Mouse (Mus musculus): Measurements from ENCODE around the gene Nwd1. TPM values are rescaled to one million over a fixed set of nuclear protein-coding genes. Genes with fewer than 3 reads are reported as not detected.
A peak's percentile ranks its signal among the peaks of the same experiment; 100 is the strongest.

The Nwd1 gene
- total and polyA plus RNA-seq, 2 experiments = not detected

DNA sequence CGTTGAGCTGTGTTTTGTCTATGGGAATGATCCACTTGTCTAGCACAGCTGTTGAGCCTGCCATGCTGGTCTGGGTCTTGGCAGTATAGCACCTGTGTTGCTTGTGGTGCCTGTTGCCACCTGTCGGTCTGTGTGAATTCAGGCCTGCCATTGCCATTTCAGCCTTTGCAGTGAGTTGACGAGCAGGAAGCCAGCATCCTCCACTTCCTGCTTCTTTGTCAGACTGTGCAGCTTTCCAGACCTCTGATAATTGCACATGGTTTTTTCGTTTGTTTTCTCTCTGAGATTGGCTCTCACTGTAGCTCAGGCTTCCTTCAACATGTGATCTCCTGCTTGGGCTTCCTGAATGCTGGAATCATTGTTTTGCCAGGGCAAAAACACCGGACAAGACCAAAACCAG, 88.5 kb downstream of the Nwd1 start:
- Histone ChIP-seq H3K4me3 (ENCODE audit: insufficient read depth, low read depth, low read length) (no peak overlapping the region), H3K79me2 (ENCODE audit: control insufficient read depth, insufficient read depth, low read length) (no peaks in the 10 kb centered on the region), H3K36me3 (ENCODE audit: control insufficient read depth, insufficient read depth, low read length) (peaks cover 47% of the 10 kb centered on the region), H3K9ac (ENCODE audit: low read depth, low read length) (no peak overlapping the region), H3K27me3 (ENCODE audit: control insufficient read depth, insufficient read depth, low read length) (no peaks in the 10 kb centered on the region), H3K27ac (replicated peaks; ENCODE audit: insufficient read depth, low read depth, low read length) (no peak overlapping the region), H3K4me1 (ENCODE audit: control insufficient read depth, insufficient read depth, low read length) (no peaks in the 10 kb centered on the region)
- 67% methylated on average over 5 of the region's 5 CpGs for WGBS
- TF ChIP-seq POLR2A (IDR thresholded peaks at IDR 0.05; ENCODE audit: extremely low read depth, insufficient read depth, low read length) (no peak), CTCF (IDR thresholded peaks at IDR 0.05; ENCODE audit: low read depth, low read length) (0 out of 2 replicates have a peak, but pooled peaks have one; percentile 12)
- no peak for DNase-seq (ENCODE audit: extremely low read depth, low read depth, low spot score)

DNA sequence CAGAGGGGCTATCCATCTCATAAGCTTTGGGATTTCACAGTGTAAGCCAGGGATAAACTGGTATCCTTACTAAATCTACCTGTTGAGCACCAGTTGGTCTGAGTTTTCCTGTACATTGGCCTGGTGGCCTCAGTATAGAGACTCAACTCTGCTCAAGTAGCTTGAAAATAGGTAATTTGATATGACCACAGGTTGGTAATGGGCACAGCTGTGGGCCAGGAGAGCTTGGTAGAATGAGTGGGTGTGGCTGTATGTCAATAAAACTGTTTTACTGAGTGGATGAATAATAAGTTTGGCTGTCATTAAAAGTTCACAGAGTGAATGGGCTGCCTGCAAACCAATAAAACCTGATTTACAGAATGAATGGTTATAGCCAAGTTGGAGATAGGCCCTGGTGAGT, 90.4 kb downstream of the Nwd1 start:
- H3K79me2 ChIP-seq (ENCODE audit: control insufficient read depth, insufficient read depth, low read length) = no peaks in the 10 kb centered on the region
- DNase-seq (ENCODE audit: extremely low read depth, low read depth, low spot score) = no peak
- no peak overlapping the region for H3K9ac ChIP-seq (ENCODE audit: low read depth, low read length)
- peaks cover 30% of the 10 kb centered on the region for H3K36me3 ChIP-seq (ENCODE audit: control insufficient read depth, insufficient read depth, low read length)
- no peak overlapping the region for H3K4me3 ChIP-seq (ENCODE audit: insufficient read depth, low read depth, low read length)
- H3K27me3 ChIP-seq (ENCODE audit: control insufficient read depth, insufficient read depth, low read length) = no peaks in the 10 kb centered on the region
- no peaks in the 10 kb centered on the region for H3K4me1 ChIP-seq (ENCODE audit: control insufficient read depth, insufficient read depth, low read length)
- no peak overlapping the region for H3K27ac ChIP-seq (replicated peaks; ENCODE audit: insufficient read depth, low read depth, low read length)
- TF ChIP-seq CTCF (IDR thresholded peaks at IDR 0.05; ENCODE audit: low read depth, low read length) (no peak), POLR2A (IDR thresholded peaks at IDR 0.05; ENCODE audit: extremely low read depth, insufficient read depth, low read length) (no peak)

DNA sequence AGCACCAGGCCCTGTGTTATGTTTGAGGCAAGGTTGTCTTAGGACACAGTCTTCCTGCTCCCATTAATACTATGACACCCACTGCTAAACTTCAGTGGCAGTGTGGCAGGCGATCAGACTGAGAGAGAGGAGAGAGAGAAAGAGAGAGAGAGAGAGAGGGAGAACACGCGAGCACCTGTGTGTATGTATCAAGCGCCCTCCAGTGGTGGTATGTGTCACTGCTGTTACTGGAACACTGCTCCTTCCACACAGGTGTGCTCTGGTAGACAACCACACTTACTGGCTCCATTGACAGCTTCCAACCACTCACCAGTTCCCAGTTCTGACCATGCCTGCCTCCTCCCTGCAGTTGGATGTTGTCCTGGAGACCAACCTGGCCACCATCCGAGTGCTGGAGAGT, 99.5 kb downstream of the Nwd1 start:
- 55% methylated on average over 5 of the region's 5 CpGs for WGBS
- Histone ChIP-seq H3K27me3 (ENCODE audit: control insufficient read depth, insufficient read depth, low read length) (no peaks in the 10 kb centered on the region), H3K4me1 (ENCODE audit: control insufficient read depth, insufficient read depth, low read length) (no peaks in the 10 kb centered on the region), H3K27ac (replicated peaks; ENCODE audit: insufficient read depth, low read depth, low read length) (no peak overlapping the region), H3K4me3 (ENCODE audit: insufficient read depth, low read depth, low read length) (no peak overlapping the region), H3K9ac (ENCODE audit: low read depth, low read length) (no peak overlapping the region), H3K36me3 (ENCODE audit: control insufficient read depth, insufficient read depth, low read length) (peaks cover 41% of the 10 kb centered on the region), H3K79me2 (ENCODE audit: control insufficient read depth, insufficient read depth, low read length) (no peaks in the 10 kb centered on the region)
- peak; percentile 33 for DNase-seq (ENCODE audit: extremely low read depth, low read depth, low spot score)
- TF ChIP-seq CTCF (IDR thresholded peaks at IDR 0.05; ENCODE audit: low read depth, low read length) = peak; percentile 72
- no peak for TF ChIP-seq POLR2A (IDR thresholded peaks at IDR 0.05; ENCODE audit: extremely low read depth, insufficient read depth, low read length)

DNA sequence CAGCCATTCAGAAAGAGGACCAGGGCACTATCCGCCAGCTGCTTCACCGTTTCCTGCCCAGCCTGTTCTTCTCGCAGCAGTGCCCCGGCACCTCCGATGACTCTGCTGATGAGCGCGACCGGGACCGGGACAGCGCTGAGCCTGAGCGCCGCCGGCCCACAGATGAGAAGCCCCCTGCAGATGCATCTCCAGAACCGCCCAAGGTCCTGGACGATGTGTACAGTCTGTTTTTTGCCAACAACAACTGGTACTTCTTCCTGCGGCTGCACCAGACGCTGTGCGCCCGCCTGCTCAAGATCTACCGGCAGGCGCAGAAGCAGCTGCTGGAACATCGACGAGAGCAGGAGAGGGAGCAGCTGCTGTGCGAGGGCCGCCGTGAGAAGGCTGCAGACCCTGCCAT, 103.3 kb downstream of the Nwd1 start:
- no peak overlapping the region for H3K9ac ChIP-seq (ENCODE audit: low read depth, low read length)
- DNase-seq (ENCODE audit: extremely low read depth, low read depth, low spot score) = no peak
- H3K4me1 ChIP-seq (ENCODE audit: control insufficient read depth, insufficient read depth, low read length) = no peaks in the 10 kb centered on the region
- no peaks in the 10 kb centered on the region for H3K27me3 ChIP-seq (ENCODE audit: control insufficient read depth, insufficient read depth, low read length)
- H3K36me3 ChIP-seq (ENCODE audit: control insufficient read depth, insufficient read depth, low read length) = peaks cover 44% of the 10 kb centered on the region
- H3K79me2 ChIP-seq (ENCODE audit: control insufficient read depth, insufficient read depth, low read length) = no peaks in the 10 kb centered on the region
- H3K27ac ChIP-seq (replicated peaks; ENCODE audit: insufficient read depth, low read depth, low read length) = no peak overlapping the region
- TF ChIP-seq POLR2A (IDR thresholded peaks at IDR 0.05; ENCODE audit: extremely low read depth, insufficient read depth, low read length) = no peak
- TF ChIP-seq CTCF (IDR thresholded peaks at IDR 0.05; ENCODE audit: low read depth, low read length) = no peak
- WGBS = 96% methylated on average over 26 of the region's 26 CpGs
- H3K4me3 ChIP-seq (ENCODE audit: insufficient read depth, low read depth, low read length) = no peak overlapping the region

DNA sequence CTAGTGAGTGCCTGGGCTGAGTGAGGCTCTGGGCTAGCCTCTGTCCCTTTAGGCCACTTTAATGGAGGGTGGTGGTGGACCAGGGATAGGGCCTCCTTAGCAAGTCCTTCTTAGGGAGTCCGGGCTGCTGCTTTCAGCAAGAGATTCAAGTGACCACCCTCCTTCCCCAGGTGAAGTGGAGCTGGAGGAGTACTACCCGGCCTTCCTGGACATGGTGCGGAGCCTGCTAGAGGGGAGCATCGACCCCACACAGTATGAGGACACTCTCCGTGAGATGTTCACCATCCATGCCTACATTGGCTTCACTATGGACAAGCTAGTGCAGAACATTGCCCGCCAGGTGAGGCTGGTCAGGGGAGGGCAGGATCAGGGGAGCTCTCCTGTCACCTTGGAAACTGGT, 103.8 kb downstream of the Nwd1 start:
- Histone ChIP-seq H3K27me3 (ENCODE audit: control insufficient read depth, insufficient read depth, low read length) (no peaks in the 10 kb centered on the region), H3K79me2 (ENCODE audit: control insufficient read depth, insufficient read depth, low read length) (no peaks in the 10 kb centered on the region), H3K36me3 (ENCODE audit: control insufficient read depth, insufficient read depth, low read length) (peaks cover 42% of the 10 kb centered on the region), H3K27ac (replicated peaks; ENCODE audit: insufficient read depth, low read depth, low read length) (no peak overlapping the region), H3K9ac (ENCODE audit: low read depth, low read length) (no peak overlapping the region), H3K4me3 (ENCODE audit: insufficient read depth, low read depth, low read length) (no peak overlapping the region), H3K4me1 (ENCODE audit: control insufficient read depth, insufficient read depth, low read length) (no peaks in the 10 kb centered on the region)
- DNase-seq (ENCODE audit: extremely low read depth, low read depth, low spot score) = no peak
- TF ChIP-seq POLR2A (IDR thresholded peaks at IDR 0.05; ENCODE audit: extremely low read depth, insufficient read depth, low read length) (no peak), CTCF (IDR thresholded peaks at IDR 0.05; ENCODE audit: low read depth, low read length) (no peak)
- 96% methylated on average over 6 of the region's 6 CpGs for WGBS

DNA sequence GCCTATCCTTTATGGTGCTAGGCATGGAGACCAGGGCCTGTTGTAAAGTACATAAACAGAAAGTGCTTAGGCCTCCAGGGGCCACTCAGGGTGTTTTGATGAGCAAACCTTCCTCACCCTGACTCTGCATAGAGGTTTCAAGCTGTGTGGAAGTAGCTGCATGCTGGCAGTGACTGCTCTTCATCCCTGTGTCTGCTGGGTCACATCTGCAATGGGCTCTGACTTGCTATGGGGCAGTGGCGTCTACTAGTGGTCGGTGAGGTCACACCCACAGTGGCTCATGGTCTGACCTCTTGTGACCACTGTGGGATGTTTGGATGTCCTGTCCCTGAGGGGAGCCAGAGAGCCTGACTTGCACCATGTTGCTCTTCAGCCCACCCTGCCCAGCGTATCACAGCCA, 104.6 kb downstream of the Nwd1 start:
- TF ChIP-seq POLR2A (IDR thresholded peaks at IDR 0.05; ENCODE audit: extremely low read depth, insufficient read depth, low read length) = no peak
- no peak for TF ChIP-seq CTCF (IDR thresholded peaks at IDR 0.05; ENCODE audit: low read depth, low read length)
- no peaks in the 10 kb centered on the region for H3K79me2 ChIP-seq (ENCODE audit: control insufficient read depth, insufficient read depth, low read length)
- H3K27me3 ChIP-seq (ENCODE audit: control insufficient read depth, insufficient read depth, low read length) = no peaks in the 10 kb centered on the region
- no peak overlapping the region for H3K27ac ChIP-seq (replicated peaks; ENCODE audit: insufficient read depth, low read depth, low read length)
- H3K36me3 ChIP-seq (ENCODE audit: control insufficient read depth, insufficient read depth, low read length) = peaks cover 39% of the 10 kb centered on the region
- no peak overlapping the region for H3K4me3 ChIP-seq (ENCODE audit: insufficient read depth, low read depth, low read length)
- no peak for DNase-seq (ENCODE audit: extremely low read depth, low read depth, low spot score)
- no peaks in the 10 kb centered on the region for H3K4me1 ChIP-seq (ENCODE audit: control insufficient read depth, insufficient read depth, low read length)
- no peak overlapping the region for H3K9ac ChIP-seq (ENCODE audit: low read depth, low read length)
- WGBS = 93% methylated on average over 3 of the region's 3 CpGs
